Mouse (Mus musculus) gastrocnemius, adult 18-20 months (tissue): ENCODE measurements at regions not wholly inside any gene's neighbourhood (a gene's known extent, or its start where the extent isn't known, plus 50 kb on each side); places are given as distances from the start of the nearest gene placed in this dataset.

ENCODE experiments used
- DNase-seq: peaks from one replicate; pipeline ENCODE4 v3.0.0; 2021; ENCODE audit warnings: low spot score

- DNase-seq, result peak; percentile 47
Measured at GRCm38 (mm10) chr1:154995778-154996390, 103.6 kb downstream of the Ier5 start.

- no peak for DNase-seq
Measured at GRCm38 (mm10) chr1:154993927-154994856, 105.2 kb downstream of the Ier5 start.

GRCm38 (mm10) chr1:154983325-154983724 lies 99.0 kb upstream of the Cacna1e start:
- DNase-seq, result peak; percentile 82

GRCm38 (mm10) chr1:154982836-154983235 lies 98.5 kb upstream of the Cacna1e start:
- peak; percentile 77 for DNase-seq

- DNase-seq, result no peak
Measured at GRCm38 (mm10) chr1:154981687-154982086, 97.4 kb upstream of the Cacna1e start.

GRCm38 (mm10) chr1:154975732-154976131 lies 91.4 kb upstream of the Cacna1e start:
- DNase-seq, result no peak

GRCm38 (mm10) chr1:154961271-154961670 lies 77.0 kb upstream of the Cacna1e start:
- no peak for DNase-seq

- DNase-seq, result no peak
Measured at GRCm38 (mm10) chr1:154956625-154957031, 72.3 kb upstream of the Cacna1e start.

GRCm38 (mm10) chr1:154952679-154953078 lies 68.4 kb upstream of the Cacna1e start:
- no peak for DNase-seq
